Mouse (Mus musculus) spleen, adult 2 months (tissue): Measurements from ENCODE around the gene Stn1. TPM values are rescaled to one million over a fixed set of nuclear protein-coding genes. Genes with fewer than 3 reads are reported as not detected.

ENCODE experiments used
- DNase-seq, 2 experiments: peaks; one replicate each; pipeline versions ENCODE4 v3.0.0 to v3.0.0-alpha.2; 2012 to 2021; ENCODE audit warnings: low spot score in 2 of 2, low read depth in 1 of 2
- H3K27ac ChIP-seq: fragments of 200-500 bp; 2 replicates; pipeline ENCODE4 v1.5.1; 2012; ENCODE audit warnings: low read length, inconsistent platforms; ENCODE audit not compliant: insufficient read depth
- H3K27me3 ChIP-seq: fragments of 200-500 bp; 2 replicates; pipeline ENCODE4 v1.6.1; 2012; ENCODE audit warnings: mild to moderate bottlenecking, moderate library complexity, low read length, inconsistent platforms; ENCODE audit not compliant: control insufficient read depth, insufficient read depth
- H3K36me3 ChIP-seq: fragments of 200-500 bp; 2 replicates; pipeline ENCODE4 v1.6.1; 2012; ENCODE audit warnings: mild to moderate bottlenecking, low read length, inconsistent platforms; ENCODE audit not compliant: control insufficient read depth, insufficient read depth
- H3K4me1 ChIP-seq: fragments of 200-500 bp; 2 replicates; pipeline ENCODE4 v1.6.1; 2011; ENCODE audit warnings: inconsistent platforms; ENCODE audit not compliant: control insufficient read depth, insufficient read depth, insufficient read length
- H3K4me3 ChIP-seq: fragments of 200-500 bp; 2 replicates; pipeline ENCODE4 v1.5.1; 2011; ENCODE audit warnings: mild to moderate bottlenecking, inconsistent platforms; ENCODE audit not compliant: insufficient read depth, insufficient read length; ENCODE audit errors: extremely low read depth
- CTCF ChIP-seq: fragments of 200-500 bp; IDR thresholded peaks from 2 replicates; pipeline ENCODE4 v1.5.1; 2011; ENCODE audit warnings: mild to moderate bottlenecking, inconsistent platforms; ENCODE audit not compliant: insufficient read depth, insufficient read length, insufficient replicate concordance; ENCODE audit errors: extremely low read depth
- POLR2A ChIP-seq: fragments of 200-500 bp; IDR thresholded peaks from 2 replicates; pipeline ENCODE4 v1.6.1; 2011; ENCODE audit warnings: low read depth, low read length, inconsistent platforms
- WGBS: fragments of 180-500 bp; shearing (Covaris S2); methylation state at CpG from one replicate; pipeline ENCODE4 v1.1.7; 2018; 5-methylcytosine and 5-hydroxymethylcytosine counted together
- polyA plus RNA-seq: library from polyadenylated mRNA; depleted of rRNA; stranded (reverse); fragments of >200 nt; gene quantifications from 2 replicates; pipeline ENCODE4 v1.2.3, GENCODE M21; 2012

The Stn1 gene
- polyA plus RNA-seq, 1 experiment = 12.1 TPM

GRCm38 (mm10) chr19:47517570-47517969 is 19.7 kb downstream of the Stn1 start:
- Histone ChIP-seq H3K36me3 (peaks cover 3% of the 10 kb centered on the region; the same call in 1 of the 2 replicates), H3K4me1 (no peaks in the 10 kb centered on the region), H3K27me3 (no peaks in the 10 kb centered on the region), H3K4me3 (no peak overlapping the region), H3K27ac (no peak overlapping the region)
- WGBS = 83% methylated on average over 8 of the region's 8 CpGs
- DNase-seq = no peak
- TF ChIP-seq POLR2A (no peak), CTCF (no peak)

DNA sequence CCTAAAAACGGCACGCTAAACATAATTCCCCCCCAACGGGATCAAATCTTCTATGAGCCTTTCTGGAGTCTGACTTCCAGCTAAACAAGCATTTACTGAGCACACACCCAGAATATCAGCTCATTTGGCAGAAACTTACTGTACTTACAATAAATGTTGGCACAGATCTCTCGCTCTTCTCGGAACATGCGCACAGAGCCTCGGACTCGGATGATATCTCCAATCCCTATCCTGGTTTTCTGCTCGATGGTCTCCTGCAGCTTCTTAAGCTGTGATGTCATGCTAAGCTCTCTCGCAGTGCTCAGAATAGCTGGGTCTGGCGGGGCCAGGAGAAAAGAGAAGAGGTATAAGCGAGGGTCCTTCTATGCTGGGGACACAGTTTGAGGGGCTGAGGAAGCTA is 20.4 kb downstream of the Stn1 start:
- no peaks in the 10 kb centered on the region for H3K27me3 ChIP-seq
- H3K27ac ChIP-seq = no peak overlapping the region
- peaks cover 3% of the 10 kb centered on the region; the same call in 1 of the 2 replicates for H3K36me3 ChIP-seq
- H3K4me1 ChIP-seq = no peaks in the 10 kb centered on the region; the same call in 1 of the 2 replicates
- no peak for DNase-seq
- 93% methylated on average over 12 of the region's 12 CpGs for WGBS
- no peak overlapping the region for H3K4me3 ChIP-seq
- no peak for TF ChIP-seq CTCF
- no peak for TF ChIP-seq POLR2A

- no peak for DNase-seq
- Histone ChIP-seq H3K27me3 (no peaks in the 10 kb centered on the region), H3K27ac (no peak overlapping the region), H3K4me1 (peaks cover 8% of the 10 kb centered on the region), H3K4me3 (no peak overlapping the region), H3K36me3 (peaks cover 3% of the 10 kb centered on the region; the same call in 1 of the 2 replicates)
- no peak for TF ChIP-seq CTCF
- no peak for TF ChIP-seq POLR2A
- WGBS = 85% methylated on average over 5 of the region's 5 CpGs
Measured at GRCm38 (mm10) chr19:47515091-47515490, 22.2 kb downstream of the Stn1 start.

DNA sequence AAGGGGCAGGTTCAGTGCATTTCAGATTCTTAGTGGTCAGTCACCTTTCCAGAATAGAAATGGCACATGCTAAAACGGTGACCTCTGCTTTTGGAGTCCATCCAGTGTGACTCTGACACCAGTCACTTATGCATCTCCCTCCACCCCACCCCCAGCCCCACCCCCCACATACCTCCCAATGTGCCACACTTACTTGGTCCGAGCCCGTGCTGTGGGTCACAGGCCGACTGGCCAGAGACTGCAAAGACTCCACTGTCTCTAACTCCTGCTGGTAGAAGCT is 23.7 kb downstream of the Stn1 start:
- no peak for TF ChIP-seq CTCF
- TF ChIP-seq POLR2A = no peak
- H3K36me3 ChIP-seq = peaks cover 3% of the 10 kb centered on the region; the same call in 1 of the 2 replicates
- 89% methylated on average over 4 of the region's 4 CpGs for WGBS
- H3K27me3 ChIP-seq = no peaks in the 10 kb centered on the region
- no peak overlapping the region for H3K27ac ChIP-seq
- no peak overlapping the region for H3K4me3 ChIP-seq
- no peak for DNase-seq
- H3K4me1 ChIP-seq = peaks cover 16% of the 10 kb centered on the region

- H3K36me3 ChIP-seq = peaks cover 3% of the 10 kb centered on the region; the same call in 1 of the 2 replicates
- TF ChIP-seq POLR2A = no peak
- no peak for TF ChIP-seq CTCF
- WGBS = 74% methylated on average over 21 of the region's 21 CpGs
- H3K4me1 ChIP-seq = peaks cover 21% of the 10 kb centered on the region
- DNase-seq = no peak
- H3K27me3 ChIP-seq = no peaks in the 10 kb centered on the region
- no peak overlapping the region for H3K4me3 ChIP-seq
- H3K27ac ChIP-seq = no peak overlapping the region
Measured at GRCm38 (mm10) chr19:47512794-47513617, 24.3 kb downstream of the Stn1 start.

- no peak for DNase-seq
- no peak overlapping the region for H3K4me3 ChIP-seq
- TF ChIP-seq POLR2A (no peak), CTCF (no peak)
- peaks cover 26% of the 10 kb centered on the region for H3K4me1 ChIP-seq
- H3K27me3 ChIP-seq = no peaks in the 10 kb centered on the region
- peaks cover 3% of the 10 kb centered on the region; the same call in 1 of the 2 replicates for H3K36me3 ChIP-seq
- peak overlapping the region; percentile 63 for H3K27ac ChIP-seq
- 72% methylated on average over 6 of the region's 6 CpGs for WGBS
Measured at GRCm38 (mm10) chr19:47511958-47512357, 25.3 kb downstream of the Stn1 start.

DNA sequence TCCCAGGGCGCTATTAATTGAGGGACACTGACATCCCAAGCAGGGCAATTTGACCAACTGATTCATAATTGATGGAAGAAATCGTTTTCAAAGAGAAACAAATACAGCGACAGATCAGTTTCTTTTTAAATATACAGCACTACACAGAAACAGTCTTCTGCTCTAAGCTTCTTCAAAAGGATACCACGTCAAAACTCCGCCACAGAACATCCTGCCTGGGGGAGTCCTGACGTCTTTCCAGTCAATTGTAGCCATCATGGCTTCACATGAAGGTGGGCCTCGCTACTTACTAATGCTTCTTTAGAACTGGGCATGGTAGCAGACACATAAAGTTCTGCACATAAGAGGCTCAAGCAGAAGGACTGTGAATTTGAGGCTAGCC is 26.0 kb downstream of the Stn1 start:
- H3K4me3 ChIP-seq = peak overlapping the region; percentile 1; the same call in 1 of the 2 replicates
- no peaks in the 10 kb centered on the region for H3K27me3 ChIP-seq
- H3K4me1 ChIP-seq = peaks cover 26% of the 10 kb centered on the region
- WGBS = 19% methylated on average over 7 of the region's 7 CpGs
- peaks cover 3% of the 10 kb centered on the region; the same call in 1 of the 2 replicates for H3K36me3 ChIP-seq
- no peak for DNase-seq
- H3K27ac ChIP-seq = peak overlapping the region; percentile 88
- TF ChIP-seq CTCF = no peak
- no peak for TF ChIP-seq POLR2A
